Mouse (Mus musculus): ENCODE results near the gene Icam4. TPM values are rescaled to one million over a fixed set of nuclear protein-coding genes. Genes with fewer than 3 reads are reported as not detected.

Icam4 gene
- polyA plus RNA-seq, 1 experiment, result 0.21 TPM

- Histone ChIP-seq H3K36me3 (ENCODE audit: control insufficient read depth, insufficient read depth, low read length) (no peaks in the 10 kb centered on the region), H3K4me1 (ENCODE audit: control insufficient read depth, insufficient read depth, low read length) (peaks cover 9% of the 10 kb centered on the region), H3K27ac (ENCODE audit: control insufficient read depth, insufficient read depth, low read depth, low read length) (no peak overlapping the region), H3K4me3 (ENCODE audit: control insufficient read depth, low read depth, low read length) (no peak overlapping the region), H3K27me3 (ENCODE audit: control insufficient read depth, insufficient read depth, low read length) (no peaks in the 10 kb centered on the region)
- TF ChIP-seq CTCF (IDR thresholded peaks at IDR 0.05; ENCODE audit: control insufficient read depth, insufficient read depth, insufficient replicate concordance, low read depth, low read length), result no peak
- no peak for TF ChIP-seq POLR2A (IDR thresholded peaks at IDR 0.05; ENCODE audit: control insufficient read depth, low read depth, low read length)
Observed at GRCm38 (mm10) chr9:21021363-21021762, 7.8 kb upstream of the Icam4 start.

DNA sequence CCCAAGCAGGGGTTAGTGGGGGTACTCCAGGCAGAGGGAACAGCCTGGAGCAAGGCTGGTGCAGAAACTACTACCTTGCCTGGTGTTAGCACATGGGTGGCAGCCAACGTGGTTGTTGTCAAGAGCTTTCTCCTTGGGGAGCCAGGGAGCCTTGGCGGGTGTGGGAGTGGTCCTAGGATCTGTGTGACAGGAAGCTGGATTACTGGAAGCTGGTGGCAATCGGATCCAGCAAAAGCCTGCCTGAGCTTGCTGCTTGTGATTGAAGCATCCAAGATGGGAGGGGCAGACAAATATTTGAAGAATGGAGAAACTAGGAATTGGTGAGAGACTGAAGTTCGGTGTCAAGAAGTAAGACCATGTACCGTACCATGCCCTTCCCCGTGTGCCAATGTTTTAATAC is 6.9 kb upstream of the Icam4 start:
- H3K27me3 ChIP-seq (ENCODE audit: control insufficient read depth, insufficient read depth, low read length), result no peaks in the 10 kb centered on the region
- H3K4me1 ChIP-seq (ENCODE audit: control insufficient read depth, insufficient read depth, low read length), result peaks cover 3% of the 10 kb centered on the region
- no peaks in the 10 kb centered on the region for H3K36me3 ChIP-seq (ENCODE audit: control insufficient read depth, insufficient read depth, low read length)
- H3K4me3 ChIP-seq (ENCODE audit: control insufficient read depth, low read depth, low read length), result no peak overlapping the region
- no peak overlapping the region for H3K27ac ChIP-seq (ENCODE audit: control insufficient read depth, insufficient read depth, low read depth, low read length)
- TF ChIP-seq POLR2A (IDR thresholded peaks at IDR 0.05; ENCODE audit: control insufficient read depth, low read depth, low read length), result no peak
- TF ChIP-seq CTCF (IDR thresholded peaks at IDR 0.05; ENCODE audit: control insufficient read depth, insufficient read depth, insufficient replicate concordance, low read depth, low read length), result no peak

- H3K27ac ChIP-seq (ENCODE audit: control insufficient read depth, insufficient read depth, low read depth, low read length), result no peak overlapping the region
- H3K4me1 ChIP-seq (ENCODE audit: control insufficient read depth, insufficient read depth, low read length), result peaks cover 2% of the 10 kb centered on the region; the same call in 1 of the 2 replicates
- no peak overlapping the region for H3K4me3 ChIP-seq (ENCODE audit: control insufficient read depth, low read depth, low read length)
- H3K27me3 ChIP-seq (ENCODE audit: control insufficient read depth, insufficient read depth, low read length), result no peaks in the 10 kb centered on the region
- no peaks in the 10 kb centered on the region for H3K36me3 ChIP-seq (ENCODE audit: control insufficient read depth, insufficient read depth, low read length)
- TF ChIP-seq POLR2A (IDR thresholded peaks at IDR 0.05; ENCODE audit: control insufficient read depth, low read depth, low read length) (no peak), CTCF (IDR thresholded peaks at IDR 0.05; ENCODE audit: control insufficient read depth, insufficient read depth, insufficient replicate concordance, low read depth, low read length) (no peak)
Observed at GRCm38 (mm10) chr9:21022726-21023125, 6.4 kb upstream of the Icam4 start.

DNA sequence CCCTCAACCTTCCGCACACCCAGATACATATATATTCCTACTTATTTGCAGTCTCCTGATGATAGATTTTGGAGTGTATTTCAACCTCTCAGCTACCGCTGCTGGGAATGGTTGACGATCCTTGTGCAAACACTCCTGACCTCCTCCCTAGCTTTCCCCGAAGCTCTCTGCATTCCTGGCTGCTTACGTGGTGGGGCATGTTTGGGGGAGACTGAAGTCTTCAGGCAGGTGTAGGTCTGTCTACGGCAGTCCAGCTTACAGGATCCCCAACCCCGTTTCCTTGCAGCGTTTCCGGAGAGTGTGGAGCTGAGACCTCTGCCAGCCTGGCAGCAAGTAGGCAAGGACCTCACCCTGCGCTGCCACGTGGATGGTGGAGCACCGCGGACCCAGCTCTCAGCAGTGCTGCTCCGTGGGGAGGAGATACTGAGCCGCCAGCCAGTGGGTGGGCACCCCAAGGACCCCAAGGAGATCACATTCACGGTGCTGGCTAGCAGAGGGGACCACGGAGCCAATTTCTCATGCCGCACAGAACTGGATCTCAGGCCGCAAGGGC is 3.8 kb upstream of the Icam4 start:
- H3K27me3 ChIP-seq (ENCODE audit: control insufficient read depth, insufficient read depth, low read length), result no peaks in the 10 kb centered on the region
- no peak overlapping the region for H3K27ac ChIP-seq (ENCODE audit: control insufficient read depth, insufficient read depth, low read depth, low read length)
- no peak for TF ChIP-seq CTCF (IDR thresholded peaks at IDR 0.05; ENCODE audit: control insufficient read depth, insufficient read depth, insufficient replicate concordance, low read depth, low read length)
- no peak for TF ChIP-seq POLR2A (IDR thresholded peaks at IDR 0.05; ENCODE audit: control insufficient read depth, low read depth, low read length)
- peaks cover 10% of the 10 kb centered on the region for H3K4me1 ChIP-seq (ENCODE audit: control insufficient read depth, insufficient read depth, low read length)
- no peaks in the 10 kb centered on the region for H3K36me3 ChIP-seq (ENCODE audit: control insufficient read depth, insufficient read depth, low read length)
- H3K4me3 ChIP-seq (ENCODE audit: control insufficient read depth, low read depth, low read length), result no peak overlapping the region

DNA sequence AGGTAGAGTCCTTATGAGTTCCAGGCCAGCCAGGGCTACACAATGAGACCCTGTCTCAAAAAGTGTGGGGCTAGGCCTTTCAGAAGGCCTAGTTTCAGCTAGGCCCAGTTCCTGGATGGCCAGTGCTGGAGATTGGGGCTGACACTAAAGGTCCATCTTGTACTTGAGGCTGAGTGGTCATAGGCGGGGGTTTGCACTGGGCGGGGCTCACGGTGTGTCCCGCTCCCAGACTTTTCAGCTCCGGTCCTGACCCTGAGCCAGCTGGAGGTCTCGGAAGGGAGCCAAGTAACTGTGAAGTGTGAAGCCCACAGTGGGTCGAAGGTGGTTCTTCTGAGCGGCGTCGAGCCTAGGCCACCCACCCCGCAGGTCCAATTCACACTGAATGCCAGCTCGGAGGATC is 2.3 kb upstream of the Icam4 start:
- no peak overlapping the region for H3K4me3 ChIP-seq (ENCODE audit: control insufficient read depth, low read depth, low read length)
- H3K27me3 ChIP-seq (ENCODE audit: control insufficient read depth, insufficient read depth, low read length), result no peaks in the 10 kb centered on the region
- no peaks in the 10 kb centered on the region for H3K36me3 ChIP-seq (ENCODE audit: control insufficient read depth, insufficient read depth, low read length)
- TF ChIP-seq CTCF (IDR thresholded peaks at IDR 0.05; ENCODE audit: control insufficient read depth, insufficient read depth, insufficient replicate concordance, low read depth, low read length) (no peak), POLR2A (IDR thresholded peaks at IDR 0.05; ENCODE audit: control insufficient read depth, low read depth, low read length) (no peak)
- H3K4me1 ChIP-seq (ENCODE audit: control insufficient read depth, insufficient read depth, low read length), result peaks cover 19% of the 10 kb centered on the region
- no peak overlapping the region for H3K27ac ChIP-seq (ENCODE audit: control insufficient read depth, insufficient read depth, low read depth, low read length)

DNA sequence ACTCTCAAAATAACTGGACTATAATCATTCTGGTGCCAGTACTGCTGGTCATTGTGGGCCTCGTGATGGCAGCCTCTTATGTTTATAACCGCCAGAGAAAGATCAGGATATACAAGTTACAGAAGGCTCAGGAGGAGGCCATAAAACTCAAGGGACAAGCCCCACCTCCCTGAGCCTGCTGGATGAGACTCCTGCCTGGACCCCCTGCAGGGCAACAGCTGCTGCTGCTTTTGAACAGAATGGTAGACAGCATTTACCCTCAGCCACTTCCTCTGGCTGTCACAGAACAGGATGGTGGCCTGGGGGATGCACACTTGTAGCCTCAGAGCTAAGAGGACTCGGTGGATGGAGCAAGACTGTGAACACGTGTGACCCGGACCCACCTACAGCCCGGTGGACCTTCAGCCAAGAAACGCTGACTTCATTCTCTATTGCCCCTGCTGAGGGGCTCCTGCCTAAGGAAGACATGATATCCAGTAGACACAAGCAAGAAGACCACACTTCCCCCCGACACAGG is 1.3 kb upstream of the Icam4 start:
- TF ChIP-seq CTCF (IDR thresholded peaks at IDR 0.05; ENCODE audit: control insufficient read depth, insufficient read depth, insufficient replicate concordance, low read depth, low read length) (no peak), POLR2A (IDR thresholded peaks at IDR 0.05; ENCODE audit: control insufficient read depth, low read depth, low read length) (no peak)
- Histone ChIP-seq H3K27me3 (ENCODE audit: control insufficient read depth, insufficient read depth, low read length) (no peaks in the 10 kb centered on the region), H3K36me3 (ENCODE audit: control insufficient read depth, insufficient read depth, low read length) (no peaks in the 10 kb centered on the region), H3K4me1 (ENCODE audit: control insufficient read depth, insufficient read depth, low read length) (peaks cover 29% of the 10 kb centered on the region), H3K4me3 (ENCODE audit: control insufficient read depth, low read depth, low read length) (no peak overlapping the region), H3K27ac (ENCODE audit: control insufficient read depth, insufficient read depth, low read depth, low read length) (no peak overlapping the region)

DNA sequence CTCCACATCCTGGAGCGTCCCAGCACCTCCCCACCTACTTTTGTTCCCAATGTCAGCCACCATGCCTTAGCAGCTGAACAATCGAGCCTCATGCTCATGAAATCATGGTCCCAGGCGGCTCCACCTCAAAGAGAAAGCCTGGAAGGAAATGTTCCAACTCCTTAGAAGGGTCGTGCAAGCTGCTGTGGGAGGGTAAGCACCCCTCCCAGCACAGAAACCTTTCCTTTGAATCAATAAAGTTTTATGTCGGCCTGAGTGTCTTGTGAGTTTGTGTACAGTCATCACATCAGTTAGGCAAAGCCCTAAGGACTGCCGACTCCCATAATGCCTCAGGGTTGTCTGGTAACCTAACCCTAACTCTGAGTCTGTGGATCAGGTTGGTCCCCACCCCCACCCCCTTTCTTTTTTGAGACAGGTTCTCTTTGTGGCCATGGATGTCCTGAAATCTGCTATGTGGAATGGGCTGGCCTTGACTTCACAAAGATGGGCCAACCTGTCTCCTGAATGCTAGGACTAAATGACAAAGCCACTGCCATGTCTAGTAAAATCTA is 538 bp upstream of the Icam4 start:
- no peak overlapping the region for H3K27ac ChIP-seq (ENCODE audit: control insufficient read depth, insufficient read depth, low read depth, low read length)
- H3K4me3 ChIP-seq (ENCODE audit: control insufficient read depth, low read depth, low read length), result no peak overlapping the region

More for the DNA sequence above, 538 bp upstream of the Icam4 start:
- Histone ChIP-seq H3K27me3 (ENCODE audit: control insufficient read depth, insufficient read depth, low read length) (no peaks in the 10 kb centered on the region), H3K4me1 (ENCODE audit: control insufficient read depth, insufficient read depth, low read length) (peaks cover 36% of the 10 kb centered on the region), H3K36me3 (ENCODE audit: control insufficient read depth, insufficient read depth, low read length) (no peaks in the 10 kb centered on the region)
- no peak for TF ChIP-seq POLR2A (IDR thresholded peaks at IDR 0.05; ENCODE audit: control insufficient read depth, low read depth, low read length)
- TF ChIP-seq CTCF (IDR thresholded peaks at IDR 0.05; ENCODE audit: control insufficient read depth, insufficient read depth, insufficient replicate concordance, low read depth, low read length), result no peak

All from testis, adult 2 months (tissue).